Mouse (Mus musculus): ENCODE measurements around the gene Arf1. TPM values are rescaled to one million over a fixed set of nuclear protein-coding genes. Genes with fewer than 3 reads are reported as not detected.
A peak's percentile ranks its signal among the peaks of the same experiment; 100 is the strongest.

Gene Arf1
- 100 to 1,000 TPM; 451 to 469 TPM for total RNA-seq (2021)
- long read RNA-seq, experiment 1, transcript Arf1-201 (5 exons, 1,800 nt), result major isoform, 484 of 591 reads
- long read RNA-seq, experiment 1, transcript Arf1-202 (5 exons, 1,991 nt), result minor isoform, 31 of 591 reads
- long read RNA-seq, experiment 1, partial matches to known transcripts, result 68 of 591 reads
- long read RNA-seq, experiment 1, other reads (novel, unspliced or antisense), result 8 of 591 reads
- long read RNA-seq, experiment 2, transcript Arf1-202 (5 exons, 1,991 nt), result minor isoform, 22 of 436 reads
- long read RNA-seq, experiment 2, transcript Arf1-201 (5 exons, 1,800 nt), result major isoform, 354 of 436 reads
- long read RNA-seq, experiment 2, partial matches to known transcripts, result 56 of 436 reads
- long read RNA-seq, experiment 2, other reads (novel, unspliced or antisense), result 4 of 436 reads

GRCm38 (mm10) chr11:59228122-59228953 lies at the start of gene Arf1:
TSS of gene Arf1 (minus strand) at chr11:59228270.
- peak; percentile 95 to 98 for DNase-seq (ENCODE audit: low spot score in 2 of 2)

- DNase-seq (ENCODE audit: low spot score in 2 of 2), result no peak
Observed at GRCm38 (mm10) chr11:59276877-59277276, 48.8 kb upstream of the Arf1 start.

- DNase-seq (ENCODE audit: low spot score in 2 of 2), result no peak
Observed at GRCm38 (mm10) chr11:59274184-59274583, 46.1 kb upstream of the Arf1 start.

GRCm38 (mm10) chr11:59266727-59267126 lies 38.7 kb upstream of the Arf1 start:
- no peak for DNase-seq (ENCODE audit: low spot score in 2 of 2)

- no peak for DNase-seq (ENCODE audit: low spot score in 2 of 2)
Observed at GRCm38 (mm10) chr11:59265154-59265813, 37.2 kb upstream of the Arf1 start.

- no peak for DNase-seq (ENCODE audit: low spot score in 2 of 2)
Observed at GRCm38 (mm10) chr11:59264593-59264992, 36.5 kb upstream of the Arf1 start.

- peak; percentile 5 to 13 for DNase-seq (ENCODE audit: low spot score in 2 of 2)
Observed at GRCm38 (mm10) chr11:59263870-59264563, 35.9 kb upstream of the Arf1 start.

- DNase-seq (ENCODE audit: low spot score in 2 of 2), result no peak
Observed at GRCm38 (mm10) chr11:59262308-59262707, 34.2 kb upstream of the Arf1 start.

GRCm38 (mm10) chr11:59260706-59261493 lies 32.8 kb upstream of the Arf1 start:
- no peak for DNase-seq (ENCODE audit: low spot score in 2 of 2)

GRCm38 (mm10) chr11:59259647-59260046 lies 31.6 kb upstream of the Arf1 start:
- DNase-seq (ENCODE audit: low spot score in 2 of 2), result no peak

GRCm38 (mm10) chr11:59248101-59248500 lies 20.0 kb upstream of the Arf1 start:
- no peak for DNase-seq (ENCODE audit: low spot score in 2 of 2)

GRCm38 (mm10) chr11:59243856-59244255 lies 15.8 kb upstream of the Arf1 start:
- DNase-seq (ENCODE audit: low spot score in 2 of 2), result no peak

GRCm38 (mm10) chr11:59241841-59242240 lies 13.8 kb upstream of the Arf1 start:
- no peak for DNase-seq (ENCODE audit: low spot score in 2 of 2)

- DNase-seq (ENCODE audit: low spot score in 2 of 2), result no peak
Observed at GRCm38 (mm10) chr11:59239796-59240195, 11.7 kb upstream of the Arf1 start.

GRCm38 (mm10) chr11:59239428-59239785 lies 11.3 kb upstream of the Arf1 start:
- DNase-seq (ENCODE audit: low spot score in 2 of 2), result no peak

- DNase-seq (ENCODE audit: low spot score in 2 of 2), result peak; percentile 46 to 56
Observed at GRCm38 (mm10) chr11:59238525-59239427, 10.7 kb upstream of the Arf1 start.

GRCm38 (mm10) chr11:59232797-59233196 lies 4.7 kb upstream of the Arf1 start:
- DNase-seq (ENCODE audit: low spot score in 2 of 2), result no peak

- DNase-seq (ENCODE audit: low spot score in 2 of 2), result peak; percentile 57 to 59
Observed at GRCm38 (mm10) chr11:59230144-59230760, 2.2 kb upstream of the Arf1 start.
